Mouse (Mus musculus) adrenal gland, postnatal 10 days (tissue): Measurements from ENCODE around the gene Trem1. TPM values are rescaled to one million over a fixed set of nuclear protein-coding genes. Genes with fewer than 3 reads are reported as not detected.

Source experiments
- DNase-seq: peaks from one replicate; pipeline ENCODE4 v3.0.0; 2021; ENCODE audit warnings: mixed read lengths
- total RNA-seq, 2 experiments: library from RNA; stranded (reverse); gene quantifications; 2 replicates each; pipeline ENCODE4 v1.2.3; 2021

The Trem1 gene
- total RNA-seq, 2 experiments from 2014 or later = 0.09 to 0.42 TPM

GRCm38 (mm10) chr17:48268276-48268675, 35.7 kb downstream of the Trem1 start:
- no peak for DNase-seq

GRCm38 (mm10) chr17:48269833-48270232, 37.3 kb downstream of the Trem1 start:
- DNase-seq = no peak

- no peak for DNase-seq
Measured at GRCm38 (mm10) chr17:48272158-48272557, 39.6 kb downstream of the Trem1 start.

- no peak for DNase-seq
Measured at GRCm38 (mm10) chr17:48272598-48272997, 40.0 kb downstream of the Trem1 start.

- no peak for DNase-seq
Measured at GRCm38 (mm10) chr17:48274098-48274497, 41.5 kb downstream of the Trem1 start.

GRCm38 (mm10) chr17:48274885-48275284, 42.3 kb downstream of the Trem1 start:
- peak; percentile 86 for DNase-seq

GRCm38 (mm10) chr17:48275736-48276135, 43.2 kb downstream of the Trem1 start:
- DNase-seq = no peak

GRCm38 (mm10) chr17:48278381-48278780, 45.8 kb downstream of the Trem1 start:
- no peak for DNase-seq

- DNase-seq = no peak
Measured at GRCm38 (mm10) chr17:48279002-48279401, 46.4 kb downstream of the Trem1 start.

- DNase-seq = no peak
Measured at GRCm38 (mm10) chr17:48280943-48281738, 48.6 kb downstream of the Trem1 start.

- peak; percentile 18 for DNase-seq
Measured at GRCm38 (mm10) chr17:48281739-48282085, 49.1 kb downstream of the Trem1 start.

- DNase-seq = no peak
Measured at GRCm38 (mm10) chr17:48286765-48287164, 54.2 kb downstream of the Trem1 start.

- no peak for DNase-seq
Measured at GRCm38 (mm10) chr17:48287276-48287675, 54.7 kb downstream of the Trem1 start.

GRCm38 (mm10) chr17:48293500-48294194, 61.1 kb downstream of the Trem1 start:
- no peak for DNase-seq

Other genes starting within 250 kb of the Trem1 start
- not detected for gene 1700122O11Rik, start 194.5 kb upstream of the Trem1 start, total RNA-seq
- gene 1700067P10Rik, start 143.4 kb upstream of the Trem1 start, total RNA-seq = not detected
- under 1 TPM; 0.27 to 0.45 TPM for gene 9830107B12Rik, start 86.5 kb upstream of the Trem1 start, total RNA-seq
- under 1 TPM; 0.24 to 0.33 TPM for gene A530064D06Rik, start 65.5 kb upstream of the Trem1 start, total RNA-seq
- under 1 TPM; 0.70 to 0.72 TPM for gene Trem3, start 15.0 kb downstream of the Trem1 start, total RNA-seq
- 1 to 10 TPM; 1.4 to 2.2 TPM for gene Treml4, start 31.5 kb downstream of the Trem1 start, total RNA-seq
- 1 to 10 TPM; 1.5 to 2.0 TPM for gene Treml2, start 66.7 kb downstream of the Trem1 start, total RNA-seq
- gene B430306N03Rik, start 83.4 kb downstream of the Trem1 start, total RNA-seq = under 1 TPM; 0.66 to 0.79 TPM
- 1 to 10 TPM; 1.2 to 1.9 TPM for gene Trem2, start 113.6 kb downstream of the Trem1 start, total RNA-seq
- under 1 TPM; 0.48 TPM for gene Treml1, start 127.1 kb downstream of the Trem1 start, total RNA-seq
- gene Nfya, start 177.1 kb downstream of the Trem1 start, total RNA-seq = 10 to 100 TPM; 31.0 to 31.3 TPM
- gene Oard1, start 177.2 kb downstream of the Trem1 start, total RNA-seq = 10 to 100 TPM; 19.1 to 22.8 TPM
- gene Apobec2, start 200.2 kb downstream of the Trem1 start, total RNA-seq = 10 to 100 TPM; 15.9 to 51.1 TPM
- gene Tspo2, start 218.8 kb downstream of the Trem1 start, total RNA-seq = 1 to 10 TPM; 1.5 to 2.1 TPM
- under 1 TPM in 1 of 2 experiments, not detected in 1; 0.21 TPM for gene Unc5cl, start 222.1 kb downstream of the Trem1 start, total RNA-seq